Mouse (Mus musculus) cerebellum, adult 2 months (tissue): ENCODE data around the gene Qrich1.
A peak's percentile ranks its signal among the peaks of the same experiment; 100 is the strongest.

ENCODE experiments used
- CTCF ChIP-seq: fragments of 200-500 bp; IDR thresholded peaks from 2 replicates; pipeline ENCODE4 v1.5.1; 2011; ENCODE audit warnings: low read depth, mild to moderate bottlenecking, control low read depth, low read length, moderate library complexity, borderline replicate concordance; ENCODE audit not compliant: insufficient read depth
- POLR2A ChIP-seq: fragments of 200-500 bp; IDR thresholded peaks from 2 replicates; pipeline ENCODE4 v1.6.1; 2011; ENCODE audit warnings: low read length, control low read depth, borderline replicate concordance; ENCODE audit not compliant: insufficient read depth

GRCm38 (mm10) chr9:108490559-108491285, 25.9 kb upstream of the Qrich1 start, which contains the start of gene Usp19:
- no peak for TF ChIP-seq CTCF
- TF ChIP-seq POLR2A = peak; percentile 81; the same call in 1 of the 2 replicates
